Mouse (Mus musculus) G1E (cell line): ENCODE results near the gene Reln. TPM values are rescaled to one million over a fixed set of nuclear protein-coding genes. Genes with fewer than 3 reads are reported as not detected.

Experiments used
- ATAC-seq: 2 replicates; pipeline ENCODE4 v1.8.0; 2016; ENCODE audit warnings: mild to moderate bottlenecking; ENCODE audit not compliant: insufficient number of reproducible peaks, poor library complexity, low FRiP score, severe bottlenecking; ENCODE audit errors: extremely low read depth
- DNase-seq: peaks from one replicate; pipeline ENCODE4 v3.0.0; 2012; ENCODE audit warnings: low spot score
- H3K27me3 ChIP-seq: 2 replicates; pipeline ENCODE4 v1.6.1; 2012; ENCODE audit warnings: mild to moderate bottlenecking, low read length, inconsistent platforms; ENCODE audit not compliant: insufficient read depth
- H3K36me3 ChIP-seq: replicated peaks from 2 replicates; pipeline ENCODE3; 2012; ENCODE audit warnings: mild to moderate bottlenecking, inconsistent platforms
- H3K4me1 ChIP-seq: 2 replicates; pipeline ENCODE4 v1.6.1; 2012; ENCODE audit warnings: low read depth, low read length, inconsistent platforms, mixed read lengths; ENCODE audit not compliant: insufficient read depth
- H3K4me3 ChIP-seq: 2 replicates; pipeline ENCODE4 v1.5.1; 2012; ENCODE audit warnings: low read depth, mild to moderate bottlenecking, inconsistent platforms, low read length, moderate library complexity, mixed read lengths
- H3K9me3 ChIP-seq: replicated peaks from 2 replicates; pipeline ENCODE4 v1.6.1; 2012; ENCODE audit warnings: inconsistent platforms
- CTCF ChIP-seq: IDR thresholded peaks from 2 replicates; pipeline ENCODE4 v1.5.1; 2012; ENCODE audit warnings: low read depth, low read length, inconsistent platforms, mixed read lengths
- GATA1 ChIP-seq: IDR thresholded peaks from 2 replicates; pipeline ENCODE4 v1.6.1; 2012; ENCODE audit warnings: borderline replicate concordance, low read length, inconsistent platforms, mixed read lengths
- GATA2 ChIP-seq: IDR thresholded peaks from 2 replicates; pipeline ENCODE4 v1.6.1; 2012; ENCODE audit warnings: low read depth, low read length, inconsistent platforms, borderline replicate concordance
- POLR2AphosphoS5 ChIP-seq: IDR thresholded peaks from 2 replicates; pipeline ENCODE4 v1.6.1; 2012; ENCODE audit warnings: low read depth, low read length, inconsistent platforms; ENCODE audit not compliant: insufficient replicate concordance
- TAL1 ChIP-seq: conservative IDR thresholded peaks from 2 replicates; pipeline ENCODE4 v1.6.1; 2012; ENCODE audit warnings: low read depth, low read length, inconsistent platforms, mixed read lengths
- polyA plus RNA-seq: library from polyadenylated mRNA; stranded (reverse); fragments of >175 nt; gene quantifications from 2 replicates; pipeline ENCODE4 v1.2.3, GENCODE M21; 2012
- total RNA-seq, 2 experiments: library from RNA; stranded (forward) in 1 of 2; stranded (reverse) in 1 of 2; fragments of 200-1000 nt in 1 of 2; fragments of >200 nt in 1 of 2; fragmentation: Nextera tagmentation in 1 of 2; gene quantifications; 2 replicates each; pipeline ENCODE4 v1.2.3; 2014 to 2017

The Reln gene
- total and polyA plus RNA-seq, 3 experiments, result 0.04 to 42.8 (median 1.1) TPM

DNA sequence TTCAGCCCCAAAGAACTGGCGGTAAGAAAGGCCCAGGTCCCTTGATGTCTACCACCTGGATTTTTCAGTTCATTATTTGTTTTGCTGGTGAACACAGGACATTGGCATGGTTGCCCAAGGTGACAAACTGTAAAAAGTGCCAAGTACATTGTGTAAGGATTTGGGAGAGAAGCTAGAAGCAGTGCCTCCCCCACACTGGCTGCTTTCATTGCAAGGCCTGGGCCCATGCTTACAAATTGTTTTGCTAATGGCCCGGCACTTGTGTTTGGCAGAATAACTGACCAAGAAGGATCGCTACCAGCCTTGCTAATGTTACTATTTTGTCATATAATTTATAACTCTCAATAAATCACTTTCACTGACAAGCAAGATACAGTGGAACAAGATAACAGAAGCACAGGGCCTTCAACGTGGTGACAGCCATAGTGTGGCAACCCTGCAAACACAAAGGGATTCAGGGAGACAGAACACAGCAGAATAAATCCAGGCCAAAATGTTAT, 425.2 kb downstream of the Reln start:
- Histone ChIP-seq H3K36me3 (no peaks in the 10 kb centered on the region), H3K4me3 (no peak overlapping the region), H3K4me1 (no peaks in the 10 kb centered on the region), H3K9me3 (no peaks in the 10 kb centered on the region), H3K27me3 (no peaks in the 10 kb centered on the region)
- ATAC-seq (no peak), DNase-seq (no peak)
- TF ChIP-seq POLR2AphosphoS5, result no peak
- TF ChIP-seq GATA1, result no peak
- TF ChIP-seq TAL1, result no peak
- TF ChIP-seq CTCF, result no peak
- TF ChIP-seq GATA2, result no peak

DNA sequence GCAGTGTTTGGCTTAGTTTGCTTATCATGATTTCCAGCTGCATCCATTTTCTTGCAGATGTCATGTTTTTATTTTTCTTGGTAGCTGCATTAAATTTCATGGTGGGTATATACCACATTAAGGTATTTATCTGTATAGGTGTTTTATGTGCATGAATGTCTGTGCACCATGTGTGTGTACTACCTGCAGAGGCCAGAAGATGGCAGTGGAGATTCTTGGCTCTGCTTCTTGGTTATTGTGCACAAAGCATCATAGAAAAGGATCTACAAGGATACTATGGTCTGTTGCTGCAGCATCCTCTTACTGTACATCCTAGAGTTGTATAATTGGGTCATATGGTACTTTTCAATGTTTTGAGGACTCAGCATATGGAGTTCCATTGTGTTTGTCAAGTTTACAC, 428.5 kb downstream of the Reln start:
- H3K36me3 ChIP-seq, result no peaks in the 10 kb centered on the region
- no peak for DNase-seq
- TF ChIP-seq POLR2AphosphoS5 (no peak), GATA2 (no peak), TAL1 (no peak), GATA1 (no peak), CTCF (no peak)
- H3K9me3 ChIP-seq, result no peaks in the 10 kb centered on the region
- no peak overlapping the region for H3K4me3 ChIP-seq
- ATAC-seq, result no peak
- H3K27me3 ChIP-seq, result peaks cover 2% of the 10 kb centered on the region; the same call in 1 of the 2 replicates
- no peaks in the 10 kb centered on the region for H3K4me1 ChIP-seq

DNA sequence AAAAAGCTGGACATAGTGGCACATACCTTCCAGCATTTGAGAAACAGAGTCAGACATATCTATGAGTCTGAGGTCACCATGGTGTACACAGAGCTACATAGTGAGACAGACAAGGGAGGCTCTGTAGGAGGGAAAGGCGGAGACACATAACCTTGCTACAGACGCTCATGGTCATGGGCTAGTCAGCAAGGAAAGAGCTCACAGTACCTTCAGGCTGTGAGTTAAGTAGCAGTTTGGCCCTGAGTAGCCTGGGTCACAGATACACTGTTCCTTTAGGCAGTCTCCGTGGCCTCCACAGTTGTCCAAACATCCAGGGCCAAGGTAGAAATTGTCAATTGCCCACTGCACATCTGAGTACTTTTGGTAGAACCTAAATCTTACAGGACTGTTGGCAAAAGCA, 429.7 kb downstream of the Reln start:
- no peak for ATAC-seq
- Histone ChIP-seq H3K4me1 (no peaks in the 10 kb centered on the region), H3K27me3 (peaks cover 2% of the 10 kb centered on the region; the same call in 1 of the 2 replicates), H3K4me3 (no peak overlapping the region), H3K36me3 (no peaks in the 10 kb centered on the region), H3K9me3 (no peaks in the 10 kb centered on the region)
- TF ChIP-seq POLR2AphosphoS5 (no peak), GATA1 (no peak), TAL1 (no peak), CTCF (no peak), GATA2 (no peak)
- DNase-seq, result no peak

DNA sequence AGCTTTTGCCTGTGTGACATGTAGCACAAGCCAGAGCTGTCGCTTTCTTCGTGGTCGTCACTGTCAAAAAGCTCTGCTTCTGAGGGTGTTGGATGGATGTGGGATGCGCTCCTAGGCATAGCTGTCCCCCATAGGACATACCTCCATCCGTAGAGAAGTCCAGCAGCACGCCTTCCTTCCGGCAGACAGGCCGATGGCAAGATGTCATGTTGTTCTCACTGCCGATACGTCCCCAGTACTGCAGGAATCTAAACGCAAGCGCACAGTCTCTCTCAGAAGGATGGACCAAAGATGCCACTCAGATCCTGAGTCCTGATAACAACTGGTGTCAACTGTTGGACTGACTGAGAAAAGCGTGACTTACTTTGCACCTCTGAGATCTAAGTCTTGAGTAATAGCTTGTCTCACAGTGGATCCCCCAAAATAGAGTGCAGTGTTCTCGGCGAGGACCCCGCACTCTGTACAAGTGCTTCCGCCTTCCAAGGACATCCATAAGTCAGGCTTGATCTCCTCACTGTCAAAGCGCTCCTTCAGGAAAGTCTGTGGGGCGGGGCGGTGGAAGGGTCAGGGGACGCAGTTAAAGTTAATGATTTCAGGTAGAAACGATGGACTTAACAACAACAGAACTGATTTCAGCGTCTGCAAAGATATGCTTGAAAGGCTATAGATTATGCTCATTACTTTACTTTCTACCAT, 431.5 kb downstream of the Reln start:
- Histone ChIP-seq H3K4me3 (no peak overlapping the region), H3K27me3 (peaks cover 2% of the 10 kb centered on the region; the same call in 1 of the 2 replicates), H3K9me3 (peaks cover 3% of the 10 kb centered on the region; the same call in 1 of the 2 replicates), H3K36me3 (no peaks in the 10 kb centered on the region), H3K4me1 (no peaks in the 10 kb centered on the region)
- ATAC-seq (no peak), DNase-seq (no peak)
- TF ChIP-seq TAL1 (no peak), CTCF (no peak), GATA1 (no peak), POLR2AphosphoS5 (no peak), GATA2 (no peak)

DNA sequence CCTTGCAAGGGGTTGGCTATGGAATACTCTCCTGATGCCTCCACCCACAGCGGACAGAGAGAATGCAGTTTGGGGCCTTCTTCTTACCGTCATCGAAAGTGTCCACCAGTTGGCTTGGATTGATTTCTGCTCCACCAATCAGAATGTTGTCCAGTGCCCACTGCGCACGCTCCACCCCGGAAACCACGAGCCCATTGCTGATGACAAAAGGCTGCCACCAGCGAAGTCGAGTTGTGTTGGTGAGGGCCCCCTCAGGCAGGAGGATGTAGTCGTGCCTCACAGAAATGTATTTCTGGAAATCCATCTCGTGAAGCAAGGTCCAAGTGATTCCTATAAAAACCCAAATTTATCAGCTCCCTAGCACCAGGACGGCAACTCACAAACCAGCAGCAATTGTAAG, 433.8 kb downstream of the Reln start:
- TF ChIP-seq GATA1 (no peak), CTCF (no peak), POLR2AphosphoS5 (no peak), TAL1 (no peak), GATA2 (no peak)
- no peaks in the 10 kb centered on the region for H3K4me1 ChIP-seq
- peaks cover 3% of the 10 kb centered on the region; the same call in 1 of the 2 replicates for H3K9me3 ChIP-seq
- DNase-seq (no peak), ATAC-seq (no peak)
- H3K36me3 ChIP-seq, result no peaks in the 10 kb centered on the region
- peaks cover 2% of the 10 kb centered on the region; the same call in 1 of the 2 replicates for H3K27me3 ChIP-seq
- no peak overlapping the region for H3K4me3 ChIP-seq

DNA sequence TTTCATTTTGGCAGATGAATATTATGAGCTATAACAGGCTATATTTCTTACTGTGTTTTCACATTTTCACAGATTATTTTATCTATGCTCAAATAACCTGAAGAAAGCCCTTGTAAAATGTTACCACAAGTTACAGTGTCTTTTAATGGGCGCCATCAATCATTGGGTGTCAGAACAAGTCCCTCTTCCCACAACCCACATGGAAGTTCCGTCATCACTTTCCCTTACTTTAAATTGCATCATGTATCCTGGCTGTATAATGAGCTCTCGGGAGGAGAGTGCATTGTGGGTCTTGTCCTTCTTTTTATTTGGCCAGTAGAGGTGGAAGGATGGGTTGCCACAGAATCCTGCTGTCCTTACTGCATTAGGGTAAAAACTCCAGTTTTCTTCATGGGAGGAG, 434.8 kb downstream of the Reln start:
- no peak for DNase-seq
- no peak overlapping the region for H3K4me3 ChIP-seq
- H3K27me3 ChIP-seq, result peaks cover 2% of the 10 kb centered on the region; the same call in 1 of the 2 replicates
- no peak for ATAC-seq
- no peaks in the 10 kb centered on the region for H3K36me3 ChIP-seq
- no peaks in the 10 kb centered on the region for H3K4me1 ChIP-seq
- no peak for TF ChIP-seq TAL1
- H3K9me3 ChIP-seq, result peaks cover 3% of the 10 kb centered on the region; the same call in 1 of the 2 replicates
